Mouse (Mus musculus) MEL (cell line): ENCODE data around the gene Zfp385b. TPM values are rescaled to one million over a fixed set of nuclear protein-coding genes. Genes with fewer than 3 reads are reported as not detected.
"Not testable (repeated sequence)": the region's sequence is repeated elsewhere in the genome, so short reads cannot be mapped to it uniquely, and the experiment has no call there.

Source experiments
- DNase-seq: peaks from one replicate; pipeline ENCODE4 v3.0.0; 2011; ENCODE audit warnings: low read depth, low spot score
- H3K27ac ChIP-seq: 2 replicates; pipeline ENCODE4 v1.5.1; 2012; ENCODE audit warnings: low read depth, mild to moderate bottlenecking, control low read depth, low read length, moderate library complexity; ENCODE audit not compliant: control insufficient read depth
- H3K27me3 ChIP-seq, 2 experiments: fragments of 150-350 bp in 1 of 2; sonication (generic) in 1 of 2; 2 replicates each; pipeline ENCODE4 v1.6.1; 2012; ENCODE audit warnings: low read length in 2 of 2, mild to moderate bottlenecking in 2 of 2, improper control_type of control experiment in 1 of 2, moderate library complexity in 1 of 2; ENCODE audit not compliant: insufficient read depth in 2 of 2, control insufficient read depth in 1 of 2
- H3K36me3 ChIP-seq, 2 experiments: 2 replicates each; pipeline ENCODE4 v1.6.1; 2012 to 2014; ENCODE audit warnings: low read length in 2 of 2, improper control_type of control experiment in 1 of 2, inconsistent platforms in 1 of 2, mild to moderate bottlenecking in 1 of 2; ENCODE audit not compliant: insufficient read depth in 2 of 2, control insufficient read depth in 1 of 2
- H3K4me1 ChIP-seq, 2 experiments: fragments of 150-350 bp in 1 of 2; sonication (generic) in 1 of 2; 2 replicates each; pipeline ENCODE4 v1.6.1; 2012; ENCODE audit warnings: low read length in 2 of 2, improper control_type of control experiment in 1 of 2, mild to moderate bottlenecking in 1 of 2; ENCODE audit not compliant: insufficient read depth in 2 of 2, control insufficient read depth in 1 of 2
- H3K4me3 ChIP-seq, 2 experiments: fragments of 150-350 bp in 1 of 2; sonication (generic) in 1 of 2; 2 replicates each; pipeline ENCODE4 v1.5.1; 2012; ENCODE audit warnings: low read depth in 2 of 2, low read length in 2 of 2, mild to moderate bottlenecking in 2 of 2, moderate library complexity in 2 of 2, control low read depth in 1 of 2, improper control_type of control experiment in 1 of 2; ENCODE audit not compliant: control insufficient read depth in 1 of 2, insufficient read depth in 1 of 2
- H3K79me2 ChIP-seq: 2 replicates; pipeline ENCODE4 v1.6.1; 2012; ENCODE audit warnings: mild to moderate bottlenecking, low read length, moderate library complexity; ENCODE audit not compliant: control insufficient read depth, poor library complexity, insufficient read depth
- H3K9ac ChIP-seq: 2 replicates; pipeline ENCODE4 v1.6.1; 2012; ENCODE audit warnings: low read depth, mild to moderate bottlenecking, control low read depth, low read length, moderate library complexity; ENCODE audit not compliant: control insufficient read depth, poor library complexity, severe bottlenecking
- H3K9me3 ChIP-seq: fragments of 150-350 bp; sonication (generic); replicated peaks from 2 replicates; pipeline ENCODE4 v1.6.1; 2012; ENCODE audit warnings: mild to moderate bottlenecking, low read length, improper control_type of control experiment, moderate library complexity; ENCODE audit not compliant: insufficient read depth
- BHLHE40 ChIP-seq: IDR thresholded peaks from 2 replicates; pipeline ENCODE4 v1.6.1; 2012; ENCODE audit warnings: low read depth, mild to moderate bottlenecking, inconsistent platforms, low read length, improper control_type of control experiment, borderline replicate concordance
- CHD2 ChIP-seq: IDR thresholded peaks from 2 replicates; pipeline ENCODE4 v1.6.1; 2011; ENCODE audit warnings: low read length, improper control_type of control experiment
- CTCF ChIP-seq, 3 experiments: IDR thresholded peaks in 2 of 3; conservative IDR thresholded peaks in 1 of 3; 2 replicates each; pipeline ENCODE4 v1.5.1; 2011 to 2012; ENCODE audit warnings: low read length in 3 of 3, low read depth in 2 of 3, mild to moderate bottlenecking in 2 of 3, improper control_type of control experiment in 1 of 3, inconsistent platforms in 1 of 3, mixed read lengths in 1 of 3, moderate library complexity in 1 of 3; ENCODE audit not compliant: control insufficient read depth in 1 of 3, insufficient read depth in 1 of 3, poor library complexity in 1 of 3, severe bottlenecking in 1 of 3
- ELF1 ChIP-seq: IDR thresholded peaks from 2 replicates; pipeline ENCODE4 v1.6.1; 2014; ENCODE audit warnings: low read depth, mild to moderate bottlenecking, inconsistent platforms, low read length, improper control_type of control experiment, moderate library complexity
- EP300 ChIP-seq, 2 experiments: IDR thresholded peaks; 2 replicates each; pipeline ENCODE4 v1.6.1; 2011; ENCODE audit warnings: improper control_type of control experiment in 2 of 2, low read length in 2 of 2, low read depth in 1 of 2, mild to moderate bottlenecking in 1 of 2
- ETS1 ChIP-seq: IDR thresholded peaks from 2 replicates; pipeline ENCODE4 v1.6.1; 2012; ENCODE audit warnings: low read depth, mild to moderate bottlenecking, inconsistent platforms, low read length, improper control_type of control experiment, moderate library complexity
- GATA1 ChIP-seq: IDR thresholded peaks from 2 replicates; pipeline ENCODE4 v1.6.1; 2011; ENCODE audit warnings: low read depth, low read length, improper control_type of control experiment
- MEF2A ChIP-seq: IDR thresholded peaks from 2 replicates; pipeline ENCODE4 v1.6.1; 2014; ENCODE audit warnings: low read depth, mild to moderate bottlenecking, inconsistent platforms, low read length, improper control_type of control experiment; ENCODE audit not compliant: poor library complexity, insufficient replicate concordance, severe bottlenecking; ENCODE audit errors: extremely low read depth
- MXI1 ChIP-seq: IDR thresholded peaks from 2 replicates; pipeline ENCODE4 v1.6.1; 2011; ENCODE audit warnings: mild to moderate bottlenecking, low read depth, low read length, improper control_type of control experiment
- NELFE ChIP-seq: IDR thresholded peaks from 2 replicates; pipeline ENCODE4 v1.6.1; 2011; ENCODE audit warnings: low read depth, low read length, improper control_type of control experiment
- RAD21 ChIP-seq: IDR thresholded peaks from 2 replicates; pipeline ENCODE4 v1.6.1; 2011; ENCODE audit warnings: mild to moderate bottlenecking, low read depth, low read length, improper control_type of control experiment
- RCOR1 ChIP-seq: IDR thresholded peaks from 2 replicates; pipeline ENCODE4 v1.6.1; 2012; ENCODE audit warnings: low read depth, mild to moderate bottlenecking, inconsistent platforms, low read length, improper control_type of control experiment
- SMC3 ChIP-seq: IDR thresholded peaks from 2 replicates; pipeline ENCODE4 v1.6.1; 2011; ENCODE audit warnings: low read depth, low read length, improper control_type of control experiment
- USF1 ChIP-seq: IDR thresholded peaks from 2 replicates; pipeline ENCODE4 v1.6.1; 2014; ENCODE audit warnings: low read depth, mild to moderate bottlenecking, inconsistent platforms, low read length, improper control_type of control experiment, moderate library complexity
- USF2 ChIP-seq, 2 experiments: IDR thresholded peaks; 2 replicates each; pipeline ENCODE4 v1.6.1; 2011 to 2012; ENCODE audit warnings: improper control_type of control experiment in 2 of 2, low read length in 2 of 2, borderline replicate concordance in 1 of 2, inconsistent platforms in 1 of 2, low read depth in 1 of 2, mild to moderate bottlenecking in 1 of 2; ENCODE audit not compliant: insufficient read depth in 1 of 2
- ZNF384 ChIP-seq: IDR thresholded peaks from 2 replicates; pipeline ENCODE4 v1.6.1; 2012; ENCODE audit warnings: low read depth, mild to moderate bottlenecking, inconsistent platforms, low read length, improper control_type of control experiment
- polyA plus RNA-seq, 2 experiments: library from polyadenylated mRNA; stranded (reverse) in 1 of 2; unstranded in 1 of 2; fragments of >175 nt in 1 of 2; fragments of >200 nt in 1 of 2; gene quantifications; 2 replicates each; pipeline versions ENCODE4 v1.2.1 to v1.2.4; 2012; ENCODE audit warnings: low replicate concordance in 2 of 2, low read depth in 1 of 2; ENCODE audit not compliant: insufficient read length in 2 of 2, insufficient read depth in 1 of 2, missing spikeins in 1 of 2
- total RNA-seq: library from RNA; depleted of rRNA; stranded (reverse); fragments of 300-350 nt; gene quantifications from 2 replicates; pipeline ENCODE4 v1.2.3, GENCODE M21; 2012

The Zfp385b gene
- total and polyA plus RNA-seq, 3 experiments: not detected

DNA sequence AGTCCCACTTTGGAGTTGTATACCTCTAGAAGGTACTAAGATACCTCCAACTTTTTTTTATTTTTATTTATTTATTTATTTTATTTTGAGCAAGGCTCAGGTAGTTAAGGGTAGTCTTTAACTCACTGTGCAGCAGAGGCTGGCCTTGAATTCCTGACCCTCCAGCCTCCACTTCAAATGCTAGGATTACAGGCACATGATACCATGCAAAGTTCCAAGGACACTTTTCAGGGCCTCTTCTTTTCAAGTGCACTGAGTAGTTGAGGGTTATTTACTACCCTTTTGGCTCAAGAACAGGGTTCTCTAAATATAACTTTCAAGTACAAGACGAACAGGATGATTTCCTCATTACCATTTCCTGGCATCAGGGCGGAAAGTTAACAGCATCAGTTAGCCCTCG is 365.7 kb downstream of the Zfp385b start:
- no peaks in the 10 kb centered on the region for H3K79me2 ChIP-seq
- H3K4me1 ChIP-seq: no peaks in the 10 kb centered on the region
- H3K9me3 ChIP-seq: no peaks in the 10 kb centered on the region
- H3K4me3 ChIP-seq: no peak overlapping the region
- no peak overlapping the region for H3K9ac ChIP-seq
- no peaks in the 10 kb centered on the region for H3K36me3 ChIP-seq
- TF ChIP-seq EP300 (IDR thresholded peaks at IDR 0.05; ENCODE audit: low read depth in 1 of 2, low read length in 2 of 2) (no peak), ELF1 (no peak), USF1 (no peak), MEF2A (no peak), CHD2 (no peak), BHLHE40 (no peak), MXI1 (no peak), RAD21 (no peak), ZNF384 (no peak), SMC3 (no peak), ETS1 (no peak), CTCF (IDR thresholded peaks at IDR 0.05 in 2 of 3, conservative IDR thresholded peaks at IDR 0.05 in 1 of 3; ENCODE audit: control insufficient read depth in 1 of 3, insufficient read depth in 1 of 3, low read depth in 2 of 3, low read length in 3 of 3, poor library complexity in 1 of 3, severe bottlenecking in 1 of 3) (no peak), USF2 (IDR thresholded peaks at IDR 0.05; ENCODE audit: borderline replicate concordance in 1 of 2, insufficient read depth in 1 of 2, low read depth in 1 of 2, low read length in 2 of 2) (no peak), GATA1 (no peak), NELFE (no peak), RCOR1 (no peak)
- TF ChIP-seq, all 39 proteins: peak for 0
- Histone ChIP-seq H3K27me3 (no peaks in the 10 kb centered on the region), H3K27ac (no peak overlapping the region)
- DNase-seq: no peak

DNA sequence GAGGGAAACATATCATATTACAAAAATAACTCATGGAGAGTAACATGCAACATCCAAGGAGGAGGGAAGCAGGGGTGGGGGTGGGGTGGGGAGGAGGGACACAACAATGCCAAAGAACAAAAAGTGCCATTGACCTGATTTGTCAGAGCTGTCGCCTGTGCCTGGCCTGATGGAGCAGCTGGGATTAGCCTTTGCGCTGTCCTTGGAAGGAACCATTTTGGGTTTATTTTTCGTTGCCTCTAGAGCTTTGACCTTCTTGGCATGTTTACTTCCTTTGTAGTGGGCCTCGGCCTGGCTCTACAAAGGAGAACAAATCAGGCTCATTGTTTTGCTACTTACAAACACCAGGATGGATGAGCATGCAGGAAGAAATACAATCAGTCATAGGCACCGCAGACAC is 369.4 kb downstream of the Zfp385b start:
- not testable (repeated sequence) for H3K9me3 ChIP-seq, DNase-seq, H3K36me3 ChIP-seq, H3K4me1 ChIP-seq, H3K79me2 ChIP-seq, H3K9ac ChIP-seq, H3K27me3 ChIP-seq, H3K4me3 ChIP-seq, H3K27ac ChIP-seq
